Mouse (Mus musculus): Measurements from ENCODE around the gene Smcr8. TPM values are rescaled to one million over a fixed set of nuclear protein-coding genes. Genes with fewer than 3 reads are reported as not detected.
A peak's percentile ranks its signal among the peaks of the same experiment; 100 is the strongest.
"Not testable (repeated sequence)": the region's sequence is repeated elsewhere in the genome, so short reads cannot be mapped to it uniquely, and the experiment has no call there.

Smcr8 gene
- total RNA-seq, 2 experiments from 2014 or later = 23.7 to 24.9 TPM

- DNase-seq = no peak
These were observed 7.0 kb downstream of the Smcr8 start for GRCm38 (mm10) chr11:60784179-60784922.

GRCm38 (mm10) chr11:60787595-60787994, 10.3 kb downstream of the Smcr8 start:
- DNase-seq = no peak

- no peak for DNase-seq
These were observed 13.1 kb downstream of the Smcr8 start for GRCm38 (mm10) chr11:60790472-60790871.

GRCm38 (mm10) chr11:60796342-60796741, 19.0 kb downstream of the Smcr8 start:
- no peak for DNase-seq

GRCm38 (mm10) chr11:60799977-60800376, 22.7 kb downstream of the Smcr8 start:
- DNase-seq = no peak

- DNase-seq = no peak
These were observed 23.6 kb downstream of the Smcr8 start for GRCm38 (mm10) chr11:60800892-60801291.

- peak; percentile 80 to 81 for DNase-seq
These were observed 31.2 kb downstream of the Smcr8 start for GRCm38 (mm10) chr11:60808286-60809070.

GRCm38 (mm10) chr11:60809546-60809945, 32.2 kb downstream of the Smcr8 start:
- no peak for DNase-seq

GRCm38 (mm10) chr11:60810046-60810965, 33.0 kb downstream of the Smcr8 start:
- DNase-seq = peak in 1 of 2 experiments; percentile 13

- peak; percentile 98 for DNase-seq
These were observed 33.7 kb downstream of the Smcr8 start for GRCm38 (mm10) chr11:60811054-60811460.

GRCm38 (mm10) chr11:60811618-60812017, 34.3 kb downstream of the Smcr8 start, which contains the start of gene Shmt1:
Gene Shmt1, minus strand, starts transcription at chr11:60811718.
- DNase-seq = not testable (repeated sequence)

- DNase-seq = no peak
These were observed 39.1 kb downstream of the Smcr8 start for GRCm38 (mm10) chr11:60816398-60816797.

GRCm38 (mm10) chr11:60823771-60824170, 46.4 kb downstream of the Smcr8 start:
- DNase-seq = no peak

GRCm38 (mm10) chr11:60825191-60825590, 47.9 kb downstream of the Smcr8 start:
- no peak for DNase-seq

- DNase-seq = no peak
These were observed 49.4 kb downstream of the Smcr8 start for GRCm38 (mm10) chr11:60826700-60827099.

- no peak for DNase-seq
These were observed 50.1 kb downstream of the Smcr8 start for GRCm38 (mm10) chr11:60827241-60827945.

GRCm38 (mm10) chr11:60828903-60829302, 51.6 kb downstream of the Smcr8 start:
- DNase-seq = no peak

GRCm38 (mm10) chr11:60830433-60831052, 53.2 kb downstream of the Smcr8 start, which contains the start of gene Dhrs7b:
Gene Dhrs7b, plus strand, starts transcription at chr11:60830631.
- peak; percentile 87 to 88 for DNase-seq

GRCm38 (mm10) chr11:60836897-60837296, 59.6 kb downstream of the Smcr8 start:
- no peak for DNase-seq
